Mouse (Mus musculus): ENCODE data around the gene Mtmr6. TPM values are rescaled to one million over a fixed set of nuclear protein-coding genes. Genes with fewer than 3 reads are reported as not detected.

The Mtmr6 gene
- polyA plus RNA-seq (2012; rRNA removed), result 18.7 and 20.8 TPM in 2 replicates

DNA sequence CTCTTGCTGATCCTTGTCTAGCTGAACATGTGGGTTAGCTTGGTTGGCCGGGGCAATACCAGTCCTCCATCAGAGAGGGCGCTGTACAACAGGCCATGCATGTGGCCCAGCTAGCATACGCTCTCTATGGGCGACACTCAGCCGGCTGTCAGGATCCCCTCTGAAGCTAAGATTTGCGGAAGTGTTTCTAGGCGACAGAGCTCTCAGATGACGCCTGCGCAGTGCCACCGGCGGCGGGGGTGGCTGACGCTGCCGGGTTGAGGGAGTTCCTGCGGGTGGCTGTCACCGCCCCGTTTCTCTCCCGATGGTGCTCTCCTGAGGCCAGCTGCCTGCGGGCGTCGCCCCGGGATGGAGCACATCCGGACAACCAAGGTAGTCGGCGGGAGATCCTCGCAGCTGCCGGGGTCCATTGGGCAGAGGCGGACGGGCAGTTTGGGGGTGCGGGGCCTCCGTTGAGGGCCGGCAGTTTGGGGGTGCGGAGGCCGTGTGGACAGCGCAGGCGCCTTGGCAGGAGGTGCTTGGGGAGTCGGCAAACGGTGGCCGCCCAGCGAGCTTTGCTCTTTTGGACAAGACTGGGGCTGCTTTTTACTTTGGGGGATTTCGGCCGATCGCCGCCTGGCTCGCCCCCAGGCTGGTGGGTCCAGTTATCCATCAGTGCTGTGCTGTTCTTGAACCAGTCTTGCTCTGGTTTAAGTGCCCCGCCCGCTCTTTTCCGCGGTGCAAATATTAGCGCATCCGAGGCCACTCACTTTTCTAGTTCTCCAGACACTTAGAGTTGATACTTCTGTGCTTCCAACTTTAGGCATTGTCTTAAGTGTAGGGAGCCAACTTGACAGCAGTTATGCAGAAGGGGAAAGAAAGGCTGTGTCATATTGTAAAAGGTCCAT is at the start of gene Mtmr6:
Mtmr6 (plus strand) TSS at position 239 of the 887 bp plus-strand sequence.

DNA sequence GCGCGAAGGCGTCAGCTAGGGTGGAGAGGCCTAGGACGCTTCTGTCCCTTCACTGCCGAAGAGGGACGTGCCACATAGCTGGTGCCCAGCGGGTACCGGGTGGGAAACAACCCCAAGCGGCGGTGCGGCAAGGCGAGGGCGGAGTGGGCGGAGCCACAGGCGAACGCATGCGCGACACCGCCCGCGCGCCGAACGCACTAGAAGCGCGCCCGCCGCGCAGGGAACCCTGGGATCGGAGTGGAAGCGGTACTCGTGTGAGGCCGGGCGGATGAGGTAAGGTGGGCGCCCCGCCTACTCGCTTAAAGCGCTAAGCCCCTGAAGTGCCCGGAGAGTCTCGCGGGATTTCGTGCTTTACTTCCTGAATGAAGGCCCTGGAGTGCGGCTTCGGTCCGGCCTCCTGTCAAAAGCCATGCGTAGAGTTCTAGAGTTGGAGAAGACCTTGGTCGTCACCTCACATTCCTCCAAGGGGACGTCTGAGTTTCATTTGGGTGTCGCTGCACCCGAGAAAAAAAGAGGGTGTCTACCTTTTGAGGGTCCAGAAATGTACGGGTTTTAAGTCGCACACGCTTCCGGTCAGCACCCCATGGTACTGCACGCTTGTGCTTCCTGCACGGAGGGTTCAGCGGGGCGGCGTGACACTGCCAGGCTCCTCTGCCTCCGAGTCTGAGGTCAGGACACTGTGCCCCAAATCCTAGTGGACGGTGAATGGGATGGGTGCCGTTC is 13.6 kb upstream of the Mtmr6 start, which contains the start of the genes Nupl1 and Gm49336:
Nupl1 (minus strand) TSS at position 151 of the 723 bp plus-strand sequence.
Gm49336 (minus strand) TSS at position 227 of the 723 bp plus-strand sequence.

Other genes with a start within 250 kb of the Mtmr6 start
- gene Atp8a2, start 68.0 kb upstream of the Mtmr6 start, polyA plus RNA-seq (2012; rRNA removed), result 6.2 and 6.5 TPM in 2 replicates
- gene Nupl1, start 13.8 kb upstream of the Mtmr6 start, polyA plus RNA-seq (2012; rRNA removed), result 0.03 TPM in 1 of 2 replicates, not detected in the other
- gene Gm49336, start 13.7 kb upstream of the Mtmr6 start, polyA plus RNA-seq (2012; rRNA removed), result 19.5 and 20.6 TPM in 2 replicates
- 0.03 and 0.07 TPM in 2 replicates for gene Amer2, start 108.0 kb downstream of the Mtmr6 start, polyA plus RNA-seq (2012; rRNA removed)

Measured in colon, adult 2 months (tissue).